Mouse (Mus musculus): ENCODE results near the gene Gpatch4. TPM values are rescaled to one million over a fixed set of nuclear protein-coding genes. Genes with fewer than 3 reads are reported as not detected.

The Gpatch4 gene
- polyA plus RNA-seq (2015; fragmentation: Nextera tagmentation; extraction: Ambion mirVana): 32.7 TPM in 2 replicates

- peak within 1 kb of the TSS; percentile 80 for H3K4me3 ChIP-seq (replicated peaks)
- WGBS (ENCODE audit: insufficient replicate concordance): 8% methylated on average over 36 of the region's 36 CpGs
- H3K27me3 ChIP-seq: peaks cover 26% of the 10 kb centered on the region
- peak; percentile 81 for DNase-seq
- H3K4me2 ChIP-seq: peak within 1 kb of the TSS; percentile 81
- H3K36me3 ChIP-seq: peaks cover 16% of the 10 kb centered on the region
- no peak within 1 kb of the TSS for H3K27ac ChIP-seq
- H3K9me3 ChIP-seq (replicated peaks): no peaks in the 10 kb centered on the region
- peak; percentile 94 for ATAC-seq (ENCODE audit: low read depth)
- peaks cover 19% of the 10 kb centered on the region for H3K4me1 ChIP-seq (replicated peaks)
- H3K9ac ChIP-seq: peak within 1 kb of the TSS; percentile 75
These were observed at the start of gene Gpatch4 for GRCm38 (mm10) chr3:88042661-88043421. Gene Gpatch4, plus strand, starts transcription at chr3:88043108.

DNA sequence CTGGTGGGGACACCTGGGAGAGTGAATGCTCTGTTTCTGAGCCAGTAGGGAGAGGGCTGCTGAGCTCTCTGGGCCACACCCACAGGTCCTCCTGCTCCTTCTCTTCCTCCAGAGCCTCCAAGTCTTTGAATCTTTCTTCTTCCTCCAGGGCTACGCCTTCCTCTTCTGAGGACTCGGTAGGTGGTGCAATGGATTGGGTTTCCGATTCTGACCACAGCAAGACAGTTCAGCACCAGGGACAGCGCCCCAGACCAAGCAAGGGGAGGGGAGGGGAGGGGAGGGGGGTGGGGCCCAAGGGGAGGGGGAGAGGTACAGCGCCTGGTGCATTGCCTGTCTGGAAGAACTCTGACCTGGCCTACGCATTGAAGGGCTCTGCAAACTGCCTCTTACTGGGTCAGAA, 49.5 kb upstream of the Gpatch4 start:
- WGBS (ENCODE audit: insufficient replicate concordance): 0% methylated on average over 5 of the region's 6 CpGs
- Histone ChIP-seq H3K27ac (no peak overlapping the region), H3K4me1 (replicated peaks) (peaks cover 11% of the 10 kb centered on the region), H3K4me2 (no peak overlapping the region), H3K4me3 (replicated peaks) (no peak overlapping the region), H3K9ac (no peak overlapping the region), H3K36me3 (no peaks in the 10 kb centered on the region), H3K9me3 (replicated peaks) (no peaks in the 10 kb centered on the region), H3K27me3 (peaks cover 98% of the 10 kb centered on the region)
- ATAC-seq (ENCODE audit: low read depth) (no peak), DNase-seq (peak; percentile 32)

GRCm38 (mm10) chr3:87995331-87995730, 47.6 kb upstream of the Gpatch4 start:
- ATAC-seq (ENCODE audit: low read depth) (no peak), DNase-seq (no peak)
- Histone ChIP-seq H3K4me3 (replicated peaks) (no peak overlapping the region), H3K36me3 (no peaks in the 10 kb centered on the region), H3K4me1 (replicated peaks) (peaks cover 7% of the 10 kb centered on the region), H3K9ac (no peak overlapping the region), H3K9me3 (replicated peaks) (no peaks in the 10 kb centered on the region), H3K4me2 (no peak overlapping the region), H3K27me3 (peaks cover 99% of the 10 kb centered on the region), H3K27ac (no peak overlapping the region)
- WGBS (ENCODE audit: insufficient replicate concordance): 21% methylated on average over 11 of the region's 11 CpGs

DNA sequence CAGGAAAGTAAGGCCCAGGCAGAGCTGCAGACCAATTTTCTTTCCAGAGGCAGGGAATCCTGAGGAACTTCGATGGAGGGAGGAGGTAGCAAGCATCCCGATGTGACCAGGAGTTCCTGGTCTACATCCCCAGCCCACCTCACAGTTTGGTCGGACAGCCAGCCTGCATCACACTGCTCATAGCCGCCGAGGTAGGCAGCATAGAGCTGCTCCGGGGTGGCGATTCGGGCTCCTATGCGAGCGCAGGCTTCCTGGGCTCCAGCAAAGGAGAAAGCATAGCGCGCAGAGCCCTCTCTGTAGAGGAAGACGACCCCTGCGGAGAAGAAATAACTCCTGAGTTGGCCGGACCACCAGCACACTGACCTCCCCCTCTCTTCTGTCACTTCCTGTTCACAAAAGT, 46.5 kb upstream of the Gpatch4 start:
- WGBS (ENCODE audit: insufficient replicate concordance): 6% methylated on average over 15 of the region's 15 CpGs
- H3K4me1 ChIP-seq (replicated peaks): peaks cover 7% of the 10 kb centered on the region
- DNase-seq: no peak
- ATAC-seq (ENCODE audit: low read depth): no peak
- H3K4me2 ChIP-seq: no peak overlapping the region
- H3K27me3 ChIP-seq: peaks cover 99% of the 10 kb centered on the region
- no peak overlapping the region for H3K4me3 ChIP-seq (replicated peaks)
- no peaks in the 10 kb centered on the region for H3K9me3 ChIP-seq (replicated peaks)
- H3K36me3 ChIP-seq: no peaks in the 10 kb centered on the region
- no peak overlapping the region for H3K27ac ChIP-seq
- H3K9ac ChIP-seq: no peak overlapping the region

DNA sequence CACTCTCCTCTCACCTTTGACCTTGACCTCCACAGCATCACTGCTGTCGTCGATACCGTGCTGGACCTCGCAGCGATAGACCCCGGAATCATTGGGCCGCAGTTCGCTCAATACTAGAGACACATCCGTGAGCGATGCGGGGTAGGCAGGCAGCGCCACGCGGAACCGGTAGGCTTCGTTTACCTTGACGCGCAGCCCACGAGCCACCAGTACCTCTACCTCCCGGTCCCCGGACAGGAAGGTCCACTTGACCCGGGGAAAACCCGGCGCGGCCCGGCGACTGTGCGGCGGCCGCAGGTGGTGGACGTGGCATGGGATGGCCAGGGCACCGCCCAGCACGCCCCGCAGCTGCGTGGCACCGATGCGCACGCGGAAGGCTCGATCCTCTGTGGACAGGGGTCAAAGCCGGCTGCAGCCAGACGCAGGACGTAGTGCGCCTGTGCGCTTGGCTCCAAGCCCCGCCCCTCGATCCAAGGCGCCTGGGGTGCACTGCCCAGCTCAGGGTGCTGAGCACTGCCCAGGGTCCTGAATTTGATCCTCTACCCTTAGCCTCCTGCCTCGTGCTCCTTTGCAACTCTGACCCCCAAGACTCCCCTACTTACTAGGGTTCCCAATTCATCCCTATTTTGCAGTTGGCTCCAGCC, 45.8 kb upstream of the Gpatch4 start:
- H3K9ac ChIP-seq: no peak overlapping the region
- peaks cover 7% of the 10 kb centered on the region for H3K4me1 ChIP-seq (replicated peaks)
- H3K36me3 ChIP-seq: no peaks in the 10 kb centered on the region
- ATAC-seq (ENCODE audit: low read depth): no peak
- DNase-seq: no peak
- H3K4me2 ChIP-seq: peak overlapping the region; percentile 52
- no peak overlapping the region for H3K27ac ChIP-seq
- no peaks in the 10 kb centered on the region for H3K9me3 ChIP-seq (replicated peaks)
- WGBS (ENCODE audit: insufficient replicate concordance): 1% methylated on average over 49 of the region's 49 CpGs
- H3K27me3 ChIP-seq: peaks cover 99% of the 10 kb centered on the region
- H3K4me3 ChIP-seq (replicated peaks): peak overlapping the region; percentile 32

DNA sequence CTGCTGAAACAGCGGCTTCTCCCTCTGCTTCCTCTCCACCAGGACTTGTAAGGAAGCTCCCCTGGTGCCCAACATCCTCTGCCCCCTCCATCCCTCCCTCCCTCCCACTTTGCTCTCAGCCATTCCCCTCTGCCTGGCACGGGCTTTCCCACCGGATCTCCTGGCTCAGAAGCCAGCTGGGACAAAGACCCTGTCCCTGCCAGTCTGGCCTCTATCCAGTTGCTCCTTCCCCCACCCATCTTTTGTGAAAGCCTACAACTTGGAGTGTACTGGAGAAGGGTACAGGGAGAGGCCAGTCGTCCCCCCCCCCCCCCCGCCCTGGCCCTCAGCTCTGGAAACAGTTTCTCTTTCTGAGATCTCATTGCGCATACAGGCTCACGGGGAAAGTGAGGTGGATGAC, 44.2 kb upstream of the Gpatch4 start:
- no peak overlapping the region for H3K4me2 ChIP-seq
- H3K27me3 ChIP-seq: peaks cover 100% of the 10 kb centered on the region
- WGBS (ENCODE audit: insufficient replicate concordance): 3% methylated on average over 7 of the region's 7 CpGs
- DNase-seq: no peak
- no peaks in the 10 kb centered on the region for H3K9me3 ChIP-seq (replicated peaks)
- ATAC-seq (ENCODE audit: low read depth): no peak
- H3K36me3 ChIP-seq: no peaks in the 10 kb centered on the region
- H3K4me1 ChIP-seq (replicated peaks): peaks cover 7% of the 10 kb centered on the region
- no peak overlapping the region for H3K4me3 ChIP-seq (replicated peaks)
- H3K27ac ChIP-seq: no peak overlapping the region
- no peak overlapping the region for H3K9ac ChIP-seq

DNA sequence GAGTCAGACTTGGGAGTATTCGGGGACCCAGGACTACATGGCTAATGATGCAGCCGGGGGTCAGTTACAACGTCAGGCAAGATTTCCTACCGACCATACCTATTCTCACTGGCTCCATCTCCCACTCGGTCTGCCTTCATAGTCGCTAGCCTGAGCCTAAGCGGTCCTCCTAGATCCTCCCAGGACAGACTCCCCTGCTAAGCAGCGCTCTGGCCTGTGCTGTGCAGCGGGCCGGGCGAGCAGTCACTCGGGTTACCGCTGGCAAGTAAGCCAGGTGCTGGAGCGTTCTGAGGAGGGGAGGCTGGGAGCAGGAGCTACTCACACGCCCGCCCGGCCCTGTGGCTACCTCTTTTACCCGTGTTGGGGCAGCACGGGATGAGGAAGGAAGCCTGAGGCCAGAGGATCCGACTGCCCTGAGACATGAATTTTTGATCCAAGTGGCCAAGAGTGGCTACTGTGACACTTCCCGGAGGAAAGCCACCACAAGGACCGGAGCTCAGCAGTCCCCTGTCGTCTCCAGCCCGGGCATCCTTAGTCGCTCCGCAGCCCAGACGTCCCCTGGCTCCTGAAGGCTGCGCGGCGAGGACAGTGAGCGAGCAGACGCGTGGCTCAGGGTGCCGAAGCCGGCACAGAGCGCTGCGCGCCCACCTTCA, 43.5 kb upstream of the Gpatch4 start:
- Histone ChIP-seq H3K9me3 (replicated peaks) (no peaks in the 10 kb centered on the region), H3K9ac (no peak overlapping the region), H3K4me3 (replicated peaks) (no peak overlapping the region), H3K4me2 (peak overlapping the region; percentile 32; the same call in 1 of the 2 replicates), H3K27ac (no peak overlapping the region), H3K27me3 (peaks cover 99% of the 10 kb centered on the region), H3K4me1 (replicated peaks) (peaks cover 7% of the 10 kb centered on the region), H3K36me3 (no peaks in the 10 kb centered on the region)
- no peak for DNase-seq
- 2% methylated on average over 38 of the region's 38 CpGs for WGBS (ENCODE audit: insufficient replicate concordance)
- no peak for ATAC-seq (ENCODE audit: low read depth)

GRCm38 (mm10) chr3:88000181-88000580, 42.7 kb upstream of the Gpatch4 start, which contains the start of gene Bcan:
Gene Bcan, minus strand, starts transcription at chr3:88000230.
- no peak for DNase-seq
- H3K4me3 ChIP-seq (replicated peaks): 0 out of 2 replicates have a peak within 1 kb of the TSS, but pooled peaks have one; percentile 19
- no peak for ATAC-seq (ENCODE audit: low read depth)
- no peaks in the 10 kb centered on the region for H3K36me3 ChIP-seq
- H3K4me1 ChIP-seq (replicated peaks): peaks cover 7% of the 10 kb centered on the region
- H3K4me2 ChIP-seq: peak within 1 kb of the TSS; percentile 32
- H3K9me3 ChIP-seq (replicated peaks): no peaks in the 10 kb centered on the region
- no peak within 1 kb of the TSS for H3K9ac ChIP-seq
- 1% methylated on average over 39 of the region's 39 CpGs for WGBS (ENCODE audit: insufficient replicate concordance)
- H3K27ac ChIP-seq: no peak within 1 kb of the TSS
- H3K27me3 ChIP-seq: peaks cover 98% of the 10 kb centered on the region

- Histone ChIP-seq H3K27me3 (peaks cover 92% of the 10 kb centered on the region), H3K9ac (no peak overlapping the region), H3K4me3 (replicated peaks) (no peak overlapping the region), H3K9me3 (replicated peaks) (peaks cover 3% of the 10 kb centered on the region; the same call in 1 of the 2 replicates), H3K27ac (no peak overlapping the region), H3K36me3 (no peaks in the 10 kb centered on the region), H3K4me1 (replicated peaks) (peaks cover 7% of the 10 kb centered on the region), H3K4me2 (no peak overlapping the region)
- WGBS (ENCODE audit: insufficient replicate concordance): 10% methylated on average over 11 of the region's 11 CpGs
- no peak for DNase-seq
- ATAC-seq (ENCODE audit: low read depth): no peak
These were observed 41.9 kb upstream of the Gpatch4 start for GRCm38 (mm10) chr3:88000816-88001595.

DNA sequence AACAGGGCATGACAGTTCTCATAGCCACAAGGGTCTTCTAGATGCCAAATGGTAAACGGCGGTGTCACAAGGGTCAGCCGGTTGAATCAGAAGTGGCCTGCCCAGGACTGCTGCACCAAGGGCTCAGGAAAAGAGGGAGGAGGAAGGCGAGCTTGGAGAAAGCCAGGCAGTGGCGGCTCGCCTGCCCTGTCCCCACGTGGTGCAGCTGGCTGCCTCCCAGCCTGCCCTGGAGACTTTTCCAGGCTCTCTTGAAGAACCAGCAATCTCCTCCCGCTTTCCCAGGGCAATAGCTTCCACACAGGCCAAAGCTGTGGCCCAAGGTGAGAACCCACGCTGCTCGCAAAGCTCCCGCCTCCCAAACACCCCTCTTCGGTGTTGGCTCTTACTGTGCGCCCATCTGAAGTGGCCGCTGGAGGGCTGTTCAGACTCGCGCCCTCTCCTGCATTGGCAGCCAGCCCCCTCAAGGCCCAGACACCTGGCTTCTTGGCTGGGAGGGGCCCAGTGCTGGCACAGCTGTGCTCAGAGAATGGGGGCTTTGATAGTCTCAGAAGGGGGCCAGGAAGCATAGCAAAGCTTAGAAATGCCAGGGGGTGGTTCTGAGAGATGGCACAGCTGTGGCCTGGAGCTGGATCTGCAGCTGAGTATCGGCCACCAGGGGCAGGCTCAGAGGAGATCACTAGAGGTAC, 40.5 kb upstream of the Gpatch4 start:
- no peak overlapping the region for H3K9ac ChIP-seq
- no peak overlapping the region for H3K4me3 ChIP-seq (replicated peaks)
- no peaks in the 10 kb centered on the region for H3K36me3 ChIP-seq
- H3K9me3 ChIP-seq (replicated peaks): peaks cover 9% of the 10 kb centered on the region; the same call in 1 of the 2 replicates
- DNase-seq: no peak
- H3K27me3 ChIP-seq: peaks cover 77% of the 10 kb centered on the region
- WGBS (ENCODE audit: insufficient replicate concordance): 7% methylated on average over 17 of the region's 17 CpGs
- ATAC-seq (ENCODE audit: low read depth): no peak
- H3K4me1 ChIP-seq (replicated peaks): no peaks in the 10 kb centered on the region
- H3K27ac ChIP-seq: no peak overlapping the region
- H3K4me2 ChIP-seq: no peak overlapping the region

Data from liver, embryonic 13.5 days (tissue).